8 mouse cellular contexts compared by ENCODE assay signal in the genomic region with DNA sequence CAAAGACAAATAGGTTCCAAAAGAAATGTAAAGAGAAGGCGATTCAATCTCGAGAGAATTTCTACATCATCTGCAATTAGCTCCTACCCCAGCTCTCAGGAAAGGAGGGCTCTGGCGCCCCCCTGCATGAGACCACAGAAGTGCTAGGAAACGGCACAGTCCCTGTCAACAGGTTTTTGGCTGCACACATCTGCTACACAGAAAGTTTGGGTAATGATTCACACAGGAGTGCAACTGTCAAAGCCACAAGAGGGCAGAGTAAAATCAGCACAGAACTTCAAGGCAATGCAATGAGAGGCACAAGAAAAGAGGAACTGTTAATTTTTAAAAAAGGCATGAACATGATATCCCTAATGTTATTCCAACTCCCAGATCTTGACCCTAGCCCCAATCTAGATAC. TPM values are rescaled to one million over a fixed set of nuclear protein-coding genes. Genes with fewer than 3 reads are reported as not detected.
DNase-seq lines count a peak whose midpoint lies in the region; ATAC-seq and TF ChIP-seq lines count a peak whose summit lies in the region.

No protein-coding gene starts in this region.

- H3K9me3 ChIP-seq in forebrain, embryonic 11.5 days (ENCODE audit: control insufficient read depth, low read length): no peaks in the 10 kb centered on the region
- H3K9me3 ChIP-seq in forebrain, embryonic 13.5 days (replicated peaks): no peaks in the 10 kb centered on the region
- H3K9me3 ChIP-seq in liver, embryonic 11.5 days (ENCODE audit: control insufficient read depth, low read length): no peaks in the 10 kb centered on the region

- no peaks in the 10 kb centered on the region for H3K27me3 ChIP-seq in forebrain, embryonic 11.5 days (ENCODE audit: control insufficient read depth, insufficient read depth, low read length)
- no peaks in the 10 kb centered on the region for H3K27me3 ChIP-seq in forebrain, embryonic 13.5 days
- H3K27me3 ChIP-seq in liver, adult 2 months (ENCODE audit: control insufficient read depth, insufficient read depth, low read length): no peaks in the 10 kb centered on the region
- H3K27me3 ChIP-seq in liver, embryonic 11.5 days (replicated peaks; ENCODE audit: control insufficient read depth, insufficient read depth, low read length): no peaks in the 10 kb centered on the region

- H3K79me2 ChIP-seq in liver, adult 2 months (ENCODE audit: control insufficient read depth, insufficient read depth, low read length): peaks cover 18% of the 10 kb centered on the region; the same call in 1 of the 2 replicates

- H3K4me2 ChIP-seq in forebrain, embryonic 11.5 days (ENCODE audit: low read depth, low read length, severe bottlenecking): no peak overlapping the region
- H3K4me2 ChIP-seq in forebrain, embryonic 13.5 days: no peak overlapping the region
- H3K4me2 ChIP-seq in liver, embryonic 11.5 days: no peak overlapping the region

- H3K4me1 ChIP-seq in forebrain, embryonic 11.5 days (replicated peaks; ENCODE audit: control insufficient read depth, insufficient read depth, low read length): peaks cover 8% of the 10 kb centered on the region; the same call in 1 of the 2 replicates
- peaks cover 52% of the 10 kb centered on the region for H3K4me1 ChIP-seq in forebrain, embryonic 13.5 days
- H3K4me1 ChIP-seq in liver, adult 2 months (ENCODE audit: control insufficient read depth, insufficient read depth, low read length): peaks cover 27% of the 10 kb centered on the region
- H3K4me1 ChIP-seq in liver, embryonic 11.5 days (replicated peaks; ENCODE audit: control insufficient read depth, insufficient read depth, low read length): no peaks in the 10 kb centered on the region; the same call in 1 of the 2 replicates

- no peak overlapping the region for H3K4me3 ChIP-seq in forebrain, embryonic 11.5 days (ENCODE audit: low read depth, low read length)
- H3K4me3 ChIP-seq in forebrain, embryonic 13.5 days: no peak overlapping the region
- no peak overlapping the region for H3K4me3 ChIP-seq in liver, adult 2 months (ENCODE audit: insufficient read depth, low read depth, low read length)
- H3K4me3 ChIP-seq in liver, embryonic 11.5 days (ENCODE audit: low read depth, low read length): no peak overlapping the region

- WGBS in forebrain, embryonic 11.5 days: 58% methylated on average over 4 of the region's 4 CpGs
- WGBS in forebrain, embryonic 13.5 days: 41% methylated on average over 4 of the region's 4 CpGs
- WGBS in liver, adult 2 months: 19% methylated on average over 4 of the region's 4 CpGs
- 62% methylated on average over 4 of the region's 4 CpGs for WGBS in liver, embryonic 11.5 days

- TF ChIP-seq POLR2A in liver, adult 2 months (IDR thresholded peaks at IDR 0.05; ENCODE audit: extremely low read depth, insufficient read depth, low read length): no peak

- peak; percentile 56 for DNase-seq in forebrain, embryonic 11.5 days (ENCODE audit: low spot score)
- peak; percentile 86 for DNase-seq in liver, adult 2 months (ENCODE audit: extremely low read depth, low read depth, low spot score)
- DNase-seq in liver, embryonic 11.5 days (ENCODE audit: low spot score): no peak
- peak; percentile 18 for DNase-seq in MN1 (ENCODE audit: low spot score)
- DNase-seq in heart, postnatal 10 days: peak; percentile 43 to 47
- DNase-seq in spleen, postnatal 36 days (ENCODE audit: low spot score in 2 of 2): no peak

- no peak overlapping the region for H3K9ac ChIP-seq in forebrain, embryonic 11.5 days (ENCODE audit: low read length)
- no peak overlapping the region for H3K9ac ChIP-seq in forebrain, embryonic 13.5 days
- no peak overlapping the region for H3K9ac ChIP-seq in liver, adult 2 months (ENCODE audit: low read depth, low read length)
- no peak overlapping the region for H3K9ac ChIP-seq in liver, embryonic 11.5 days (ENCODE audit: low read depth, low read length)

- no peak for ATAC-seq in forebrain, embryonic 11.5 days (replicated peaks; ENCODE audit: low FRiP score)
- no peak for ATAC-seq in forebrain, embryonic 13.5 days
- ATAC-seq in liver, embryonic 11.5 days (replicated peaks; ENCODE audit: low FRiP score): no peak
- ATAC-seq in megakaryocyte progenitor cell, adult 5-6 weeks (replicated peaks; ENCODE audit: poor library complexity): peak; percentile 87

- no peak overlapping the region for H3K27ac ChIP-seq in forebrain, embryonic 11.5 days (ENCODE audit: low read depth, low read length)
- H3K27ac ChIP-seq in forebrain, embryonic 13.5 days: no peak overlapping the region
- peak overlapping the region; percentile 41; the same call in 1 of the 2 replicates for H3K27ac ChIP-seq in liver, adult 2 months (replicated peaks; ENCODE audit: insufficient read depth, low read depth, low read length)
- H3K27ac ChIP-seq in liver, embryonic 11.5 days (ENCODE audit: low read depth, low read length): no peak overlapping the region

- intact Hi-C loops in heart, postnatal 10 days (cut with DNase I): no loop called here

- no peak; the same call in none of the 2 replicates for TF ChIP-seq CTCF in liver, adult 2 months (IDR thresholded peaks at IDR 0.05; ENCODE audit: low read depth, low read length)

- H3K36me3 ChIP-seq in forebrain, embryonic 11.5 days (ENCODE audit: control insufficient read depth, insufficient read depth, low read length): no peaks in the 10 kb centered on the region; the same call in 1 of the 2 replicates
- H3K36me3 ChIP-seq in forebrain, embryonic 13.5 days (ENCODE audit: poor library complexity, severe bottlenecking): peaks cover 18% of the 10 kb centered on the region
- peaks cover 2% of the 10 kb centered on the region; the same call in 1 of the 2 replicates for H3K36me3 ChIP-seq in liver, adult 2 months (ENCODE audit: control insufficient read depth, insufficient read depth, low read length)
- peaks cover 6% of the 10 kb centered on the region; the same call in 1 of the 2 replicates for H3K36me3 ChIP-seq in liver, embryonic 11.5 days (ENCODE audit: control insufficient read depth, insufficient read depth, low read length)

RNA-seq across cellular contexts. Expression of gene Psmb7, which starts 27.8 kb away (rescaled TPM):
- 333 and 341 TPM in 2 replicates for polyA plus RNA-seq in forebrain, embryonic 11.5 days (2014; fragmentation: Nextera tagmentation; extraction: Ambion mirVana)
- 348 and 354 TPM in 2 replicates for polyA plus RNA-seq in forebrain, embryonic 13.5 days (2015; fragmentation: Nextera tagmentation; extraction: Ambion mirVana)
- total RNA-seq in liver, adult 2 months (2014; rRNA removed): 195 and 219 TPM in 2 replicates
- polyA plus RNA-seq in liver, adult 2 months (2012; rRNA removed): 99.4 and 123 TPM in 2 replicates
- 271 and 282 TPM in 2 replicates for polyA plus RNA-seq in liver, embryonic 11.5 days (2014; fragmentation: Nextera tagmentation; extraction: Ambion mirVana)
- 100 to 1,000 TPM; 253 to 257 TPM for total RNA-seq in heart, postnatal 10 days (2021)
- 251 and 258 TPM in 2 replicates for total RNA-seq in megakaryocyte progenitor cell, adult 5-6 weeks (2015)
- total RNA-seq in megakaryocyte progenitor cell, adult 5-6 weeks (2017): 275 and 310 TPM in 2 replicates

Comparison
In these comparisons a context has a peak if more than half of its experiments do, and no peak if none do; other contexts are left out.
1. DNase-seq: peak in forebrain, embryonic 11.5 days (single experiment), liver, adult 2 months (single experiment), MN1 (single experiment) and heart, postnatal 10 days (2 of 2); none in liver, embryonic 11.5 days (single experiment) and spleen, postnatal 36 days (0 of 2).